Mouse (Mus musculus) 416B (cell line): ENCODE data around the gene Cdc45.

Source experiments
- DNase-seq: peaks from one replicate; pipeline ENCODE4 v3.0.0; 2011; ENCODE audit warnings: low read depth

The Cdc45 gene

GRCm38 (mm10) chr16:18788627-18789406 is 23.0 kb downstream of the Cdc45 start:
- DNase-seq, result peak; percentile 67

DNA sequence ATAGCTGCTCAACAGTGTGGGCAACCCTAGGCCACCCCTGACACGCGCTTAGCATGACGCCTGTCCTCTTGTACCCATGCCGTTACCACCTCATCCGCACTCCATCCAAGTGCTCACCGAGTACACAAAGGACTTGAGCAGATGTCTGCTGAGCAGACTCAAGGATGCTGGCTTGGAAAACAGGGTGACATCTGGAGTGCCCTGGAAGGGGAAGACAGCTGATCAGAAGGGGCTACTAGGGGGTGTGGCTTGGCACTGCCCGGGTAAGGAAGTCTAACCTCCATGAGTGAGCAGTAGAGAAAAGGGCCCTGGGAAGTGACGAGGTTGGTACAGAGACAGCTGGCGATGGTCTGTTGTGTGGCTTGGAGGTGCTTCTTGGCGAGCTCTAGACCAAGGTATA is 25.1 kb downstream of the Cdc45 start:
- DNase-seq, result no peak

DNA sequence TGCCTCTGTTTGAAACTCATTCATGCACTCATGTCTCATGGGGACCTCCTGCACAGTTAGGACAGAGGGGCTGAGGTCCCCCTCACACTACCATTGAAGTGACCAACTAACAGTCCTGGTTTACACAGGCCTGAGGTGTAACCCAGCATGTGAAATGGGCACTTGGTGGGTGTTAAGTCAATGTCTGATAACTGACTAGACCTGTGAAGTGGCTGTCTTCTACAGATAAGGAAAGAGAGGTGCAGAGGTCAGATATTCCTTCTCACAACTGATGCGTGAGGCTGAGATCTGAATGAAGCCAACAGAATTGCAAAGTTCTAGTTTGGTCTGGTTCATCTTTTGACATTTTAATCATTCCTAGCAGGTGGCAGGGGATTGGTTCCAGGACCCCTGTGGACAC is 26.3 kb downstream of the Cdc45 start:
- DNase-seq, result no peak

- no peak for DNase-seq
Observed at GRCm38 (mm10) chr16:18785025-18785424, 26.8 kb downstream of the Cdc45 start.

GRCm38 (mm10) chr16:18781810-18782209 is 30.0 kb downstream of the Cdc45 start:
- DNase-seq, result no peak

DNA sequence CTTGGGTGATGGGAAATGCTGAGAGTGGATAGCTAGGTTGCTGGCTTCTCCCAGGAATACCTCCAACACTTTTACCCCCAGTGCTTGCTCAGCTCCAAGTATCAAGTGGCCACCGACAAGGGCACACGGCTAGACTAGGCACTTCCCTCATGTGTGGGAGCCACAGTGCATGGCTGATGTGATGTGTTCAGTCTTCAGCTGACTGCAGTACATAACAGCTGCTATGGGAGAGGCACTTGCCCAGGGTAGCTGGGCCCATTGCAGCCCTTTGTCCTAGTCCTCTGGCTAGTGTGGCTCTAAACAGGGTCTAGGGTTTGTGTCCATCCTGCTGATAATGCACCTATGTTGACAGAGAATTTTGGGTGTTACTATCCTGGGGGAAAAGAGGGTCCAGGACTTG is 33.3 kb downstream of the Cdc45 start:
- DNase-seq, result no peak

DNA sequence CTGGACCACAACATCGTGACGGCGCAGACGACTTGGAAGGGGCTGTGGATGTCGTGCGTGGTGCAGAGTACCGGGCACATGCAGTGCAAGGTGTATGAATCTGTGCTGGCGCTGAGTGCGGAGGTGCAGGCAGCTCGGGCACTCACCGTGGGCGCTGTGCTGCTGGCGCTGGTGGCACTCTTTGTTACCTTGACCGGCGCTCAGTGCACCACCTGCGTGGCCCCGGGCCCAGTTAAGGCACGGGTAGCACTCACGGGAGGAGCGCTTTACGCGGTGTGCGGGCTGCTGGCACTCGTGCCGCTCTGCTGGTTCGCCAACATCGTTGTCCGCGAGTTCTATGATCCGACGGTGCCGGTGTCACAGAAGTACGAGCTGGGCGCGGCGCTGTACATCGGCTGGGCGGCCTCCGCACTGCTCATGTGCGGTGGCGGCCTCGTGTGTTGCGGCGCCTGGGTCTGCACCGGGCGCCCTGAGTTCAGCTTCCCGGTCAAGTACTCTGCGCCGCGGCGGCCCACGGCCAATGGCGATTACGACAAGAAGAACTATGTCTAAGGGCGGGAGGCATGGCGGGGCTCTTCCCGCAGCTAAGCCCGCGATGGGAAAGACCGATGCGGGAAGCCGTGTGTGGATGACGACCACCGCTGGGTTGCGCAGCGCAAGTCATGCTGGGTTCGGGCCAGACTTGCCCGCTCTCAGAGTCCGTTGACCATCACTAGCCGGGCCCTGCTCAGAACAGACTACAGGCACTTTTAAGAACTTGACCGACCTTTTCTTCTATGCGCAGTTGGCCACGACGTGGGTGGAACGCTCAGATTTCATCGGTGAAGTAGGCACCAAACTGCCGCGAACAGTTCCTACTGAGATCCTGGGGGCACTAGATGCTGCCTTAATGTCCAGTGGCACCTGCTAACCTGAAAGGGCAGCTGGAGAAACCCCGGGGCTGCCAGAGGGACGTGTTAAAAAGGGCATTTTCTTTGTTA is 34.4 kb downstream of the Cdc45 start:
- DNase-seq, result no peak

DNA sequence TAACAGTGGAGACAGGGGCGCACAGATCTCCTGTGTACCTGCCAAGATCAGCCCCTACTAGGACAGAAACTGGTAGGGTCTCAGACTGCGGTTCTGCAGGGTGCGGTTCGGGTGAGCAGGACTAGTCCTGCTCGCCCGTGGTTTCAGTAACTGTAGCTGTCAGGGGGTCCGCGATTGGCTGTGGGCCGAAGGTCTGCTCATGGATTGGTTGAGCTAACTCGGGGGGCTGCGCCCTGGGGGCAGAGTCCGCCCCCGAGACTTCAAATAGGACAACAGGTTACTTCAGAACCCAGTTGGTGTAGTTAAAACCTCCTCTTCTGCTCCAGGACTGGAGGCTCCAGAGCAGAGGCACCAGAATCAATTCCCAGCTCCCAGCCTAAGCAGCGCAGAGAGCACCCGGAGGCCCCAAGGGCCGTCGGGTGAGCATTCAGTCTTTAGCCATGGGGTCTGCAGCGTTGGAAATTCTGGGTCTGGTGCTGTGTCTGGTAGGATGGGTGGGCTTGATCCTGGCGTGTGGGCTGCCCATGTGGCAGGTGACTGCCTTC is 35.2 kb downstream of the Cdc45 start, which contains the start of gene Cldn5:
Gene Cldn5 (plus strand): TSS at position 292 of the 545 bp plus-strand sequence.
- no peak for DNase-seq

DNA sequence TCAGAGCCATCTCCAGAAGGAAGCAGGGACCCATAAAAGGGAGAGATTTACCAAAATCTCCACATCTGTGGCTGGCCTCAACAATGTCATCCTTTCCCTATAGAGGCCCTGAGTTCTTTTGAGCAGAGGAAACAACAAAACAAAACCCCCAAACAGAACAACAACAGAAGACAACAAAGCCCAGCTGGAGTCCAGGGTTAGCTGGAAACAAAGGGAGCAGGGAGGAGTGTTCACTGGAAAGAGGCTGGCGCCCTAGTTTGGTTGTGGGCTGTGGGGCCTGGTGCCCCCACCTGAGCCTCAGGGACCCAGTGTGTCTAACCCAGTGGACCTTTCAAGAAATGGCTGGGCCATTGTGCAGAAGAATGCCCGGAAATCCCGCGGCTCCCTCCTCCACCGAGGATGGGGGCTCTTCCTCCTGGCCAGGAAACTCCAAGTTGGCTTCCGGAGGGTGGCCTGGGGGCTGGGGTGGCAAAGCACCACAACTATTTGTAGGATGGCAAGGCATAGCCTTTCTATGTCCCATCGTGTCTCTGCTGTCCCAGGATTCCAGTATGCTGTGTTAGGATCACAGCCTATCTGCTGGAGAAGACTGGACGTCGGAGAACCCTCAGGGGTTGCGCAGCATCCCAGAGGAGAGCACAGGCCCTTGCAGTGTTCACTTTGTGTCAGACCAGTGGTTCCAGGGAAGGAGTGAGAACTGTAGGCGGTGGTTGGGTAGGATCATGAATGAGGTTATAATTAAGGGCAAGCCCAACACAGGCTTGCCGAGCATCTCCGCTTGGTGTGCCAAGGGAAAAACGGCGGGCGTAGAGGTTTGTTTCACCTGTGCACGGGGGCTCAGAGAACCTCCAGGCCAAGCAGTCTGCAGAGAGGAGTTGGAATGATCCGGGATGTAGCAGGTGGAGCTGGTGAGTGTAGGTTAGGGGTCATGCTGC is 35.9 kb downstream of the Cdc45 start:
- no peak for DNase-seq

DNA sequence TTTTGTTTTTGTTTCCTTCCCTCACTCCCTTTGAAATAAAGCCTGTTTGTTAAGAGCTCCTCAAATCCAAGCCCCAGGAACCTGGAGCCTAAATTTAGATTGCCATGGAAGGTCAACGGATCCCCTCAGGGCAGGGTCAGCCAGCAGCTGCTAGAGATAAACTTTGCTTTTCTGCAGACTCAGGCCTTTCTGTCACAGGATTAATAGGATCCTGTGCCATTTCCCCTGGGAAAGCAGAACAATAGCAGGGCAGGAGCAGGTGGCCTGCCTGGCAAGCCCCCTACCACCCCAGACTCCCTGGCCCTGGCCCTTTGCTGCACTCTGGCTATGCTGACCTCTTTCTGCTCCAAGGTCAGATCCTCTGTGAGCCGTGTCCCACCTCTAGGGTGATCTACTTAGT is 37.9 kb downstream of the Cdc45 start:
- DNase-seq, result no peak

- DNase-seq, result no peak
Observed at GRCm38 (mm10) chr16:18769501-18769900, 42.3 kb downstream of the Cdc45 start.

GRCm38 (mm10) chr16:18766390-18766789 is 45.4 kb downstream of the Cdc45 start:
- no peak for DNase-seq

DNA sequence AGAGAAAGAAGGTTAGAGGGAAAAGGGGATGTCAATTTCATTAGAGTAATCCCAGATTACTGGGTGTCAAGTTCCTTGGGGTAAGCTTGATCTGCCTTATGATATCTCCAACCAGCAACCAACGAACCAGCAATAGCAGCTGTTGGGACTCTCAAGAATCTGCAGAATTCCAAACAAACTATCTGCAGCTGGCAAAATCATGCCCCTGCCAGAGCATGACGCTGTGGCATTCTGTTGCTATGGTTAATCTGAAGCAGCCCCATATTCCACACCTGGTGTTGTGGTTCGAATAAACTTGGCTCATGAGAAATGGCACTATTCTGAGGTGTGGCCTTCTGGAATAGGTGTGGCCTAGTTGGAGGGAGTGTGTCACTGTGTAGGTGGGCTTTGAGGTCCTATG is 48.8 kb downstream of the Cdc45 start:
- DNase-seq, result no peak

GRCm38 (mm10) chr16:18761734-18762133 is 50.1 kb downstream of the Cdc45 start:
- no peak for DNase-seq

DNA sequence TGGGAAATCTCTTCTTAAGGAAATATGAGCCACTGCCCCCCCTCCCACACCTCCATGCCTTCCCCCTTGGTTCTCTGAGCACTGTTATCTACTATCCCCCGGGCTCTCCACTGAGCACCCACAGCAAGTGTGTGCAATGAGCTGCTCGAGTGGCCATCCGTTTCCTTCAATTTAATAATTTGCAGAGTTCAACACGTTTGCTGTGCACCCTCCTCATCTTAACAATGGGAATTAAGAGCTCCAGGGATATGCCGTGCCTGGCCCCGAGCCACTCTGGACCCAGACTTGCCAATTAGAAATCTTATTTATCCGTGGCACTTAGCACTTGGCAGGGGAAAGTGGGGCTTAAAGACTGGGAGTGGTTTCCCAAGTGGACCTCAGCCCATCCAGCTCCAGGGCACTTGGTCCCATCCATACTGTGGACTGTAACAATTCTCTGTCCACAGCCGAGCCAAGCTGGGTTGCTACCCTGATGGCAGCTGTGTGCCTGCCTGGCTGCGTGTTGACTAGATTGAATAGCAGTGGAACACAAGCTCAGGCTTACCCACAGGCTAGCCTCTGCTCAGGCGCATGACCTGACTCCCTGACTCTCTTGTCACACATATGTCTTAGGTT is 59.8 kb downstream of the Cdc45 start:
- DNase-seq, result no peak

DNA sequence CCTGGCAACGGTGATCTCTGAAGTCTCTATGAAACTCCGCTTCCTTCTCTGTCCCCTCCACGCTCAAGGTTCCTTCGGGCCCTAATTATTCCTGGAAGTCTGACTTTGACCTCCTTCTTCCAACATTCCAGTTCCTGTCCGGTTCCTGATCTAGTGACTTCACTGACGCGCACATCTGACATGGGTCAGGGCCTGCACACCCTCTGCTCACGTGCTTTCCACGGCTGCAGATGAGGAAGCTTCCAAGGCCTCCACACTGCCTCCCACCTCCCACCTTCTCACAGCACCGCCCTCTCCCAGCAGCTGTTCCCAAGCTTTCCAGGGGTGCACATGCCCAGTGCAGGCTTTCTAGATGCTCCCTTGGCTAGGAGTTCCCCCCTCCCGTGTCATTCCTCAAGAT is 60.7 kb downstream of the Cdc45 start:
- DNase-seq, result no peak

- no peak for DNase-seq
Observed at GRCm38 (mm10) chr16:18746268-18747122, 65.3 kb downstream of the Cdc45 start.

DNA sequence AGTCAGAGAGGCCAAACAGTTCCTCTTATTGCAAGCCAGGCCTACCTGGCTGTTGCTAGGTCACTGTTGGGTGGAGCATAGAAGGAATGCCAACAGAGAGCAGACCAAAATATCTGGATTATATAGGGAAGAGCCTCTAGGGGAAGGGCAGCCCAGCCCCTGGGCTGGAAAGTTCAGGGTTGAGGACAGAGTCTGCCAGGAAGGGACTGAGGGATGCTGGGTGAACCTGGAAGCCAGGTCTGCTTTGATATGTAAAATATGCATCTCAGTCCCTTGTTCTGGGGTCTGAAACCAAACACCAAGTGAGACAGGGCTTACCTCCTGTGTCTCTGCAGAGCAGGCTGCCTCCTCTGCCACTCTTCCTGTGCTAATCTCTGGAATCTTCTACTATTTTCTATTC is 73.5 kb downstream of the Cdc45 start:
- no peak for DNase-seq

DNA sequence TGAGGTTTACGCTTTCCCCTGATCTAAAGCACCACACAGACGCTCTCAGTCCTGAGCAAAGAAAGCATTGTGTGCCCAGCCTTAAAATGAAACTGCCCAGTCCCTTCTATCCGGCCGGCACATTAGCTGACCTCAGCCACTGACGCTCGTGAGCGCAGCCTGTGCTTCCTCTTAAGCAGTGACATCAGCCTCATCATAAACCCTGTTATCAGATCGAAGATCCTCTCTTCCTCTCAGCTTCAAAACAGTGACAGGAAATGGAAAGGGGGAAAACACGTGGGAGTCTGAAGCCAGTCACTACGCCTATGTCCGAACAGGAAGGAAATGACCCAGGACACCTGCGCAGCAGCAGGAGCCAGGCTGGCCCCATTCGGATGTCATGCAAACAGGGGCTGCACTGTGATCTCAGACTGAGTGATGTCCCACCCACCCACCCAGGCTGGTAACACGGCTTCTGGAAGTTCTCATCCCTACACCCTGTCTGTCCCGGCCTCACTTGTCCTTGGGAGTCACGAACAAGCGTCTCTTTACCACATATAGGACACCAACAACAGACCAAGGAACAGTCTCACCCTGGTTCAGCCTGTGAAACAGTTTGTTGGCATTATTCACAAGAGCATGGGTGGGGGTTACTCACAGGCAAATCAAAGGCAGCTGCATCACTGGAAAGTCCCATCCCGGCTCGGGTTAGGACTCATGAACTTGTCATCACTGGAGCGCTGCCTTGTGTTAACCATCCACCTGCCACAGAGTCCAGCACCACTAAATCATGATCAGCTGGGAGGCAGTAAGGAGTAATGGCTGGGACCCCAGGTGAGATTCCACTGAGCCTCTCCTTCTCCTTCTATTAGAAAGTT is 78.5 kb downstream of the Cdc45 start:
- DNase-seq, result peak; percentile 29
